In the genomic region with DNA sequence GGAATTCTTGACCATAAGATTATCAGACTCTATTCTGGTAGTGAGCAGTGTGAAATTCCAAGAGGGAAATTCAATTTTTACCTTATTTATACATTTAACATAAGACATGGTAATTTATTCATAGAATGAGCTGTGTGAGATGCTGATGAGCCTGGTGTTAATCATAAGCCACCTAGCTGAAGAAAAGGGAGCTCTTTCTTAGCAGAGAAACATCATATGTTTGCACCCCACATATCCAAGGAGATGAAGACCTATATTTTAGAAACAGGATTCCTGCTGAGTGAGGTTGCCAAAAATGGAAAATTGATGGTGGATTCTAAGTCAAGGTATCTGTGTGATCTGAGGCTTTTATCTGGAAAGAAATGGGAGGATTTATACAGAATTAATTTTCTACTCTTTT, we compare ENCODE assay signal across 12 mouse cellular contexts.
"Had no signal": no experiment of that assay in that cellular context is flagged by ENCODE, and none has a peak within 500 bp of the region (broad histone marks: within the 10 kb centered on the region; RNA-seq: fewer than 3 reads in every experiment).

No protein-coding gene starts in this region.

- DNase-seq: retina, postnatal 1 day; right cerebral cortex, adult 18-20 months; right cerebral cortex, postnatal 14 days; right cerebral cortex, postnatal 25 days; right cerebral cortex, postnatal 4 days; spleen, adult 18-20 months; thymus, adult 18-20 months; thymus, adult 2 months; thymus, postnatal 14 days; thymus, postnatal 25 days; thymus, postnatal 36 days; thymus, postnatal 4 days had no signal
